Mouse (Mus musculus): ENCODE data around the gene Gm5767. TPM values are rescaled to one million over a fixed set of nuclear protein-coding genes. Genes with fewer than 3 reads are reported as not detected.

The Gm5767 gene
- polyA plus RNA-seq, 1 experiment from 2014 or later, result not detected

GRCm38 (mm10) chr16:8667261-8667660 is 13.3 kb upstream of the Gm5767 start:
- Histone ChIP-seq H3K36me3 (ENCODE audit: control insufficient read depth, insufficient read depth, low read length) (peaks cover 6% of the 10 kb centered on the region; the same call in 1 of the 2 replicates), H3K27me3 (replicated peaks; ENCODE audit: control insufficient read depth, insufficient read depth, low read length) (no peaks in the 10 kb centered on the region), H3K9me3 (ENCODE audit: control insufficient read depth, low read length) (no peaks in the 10 kb centered on the region), H3K4me3 (ENCODE audit: low read length) (no peak overlapping the region), H3K9ac (ENCODE audit: low read depth, low read length) (no peak overlapping the region), H3K27ac (ENCODE audit: low read depth, low read length) (no peak overlapping the region), H3K4me2 (ENCODE audit: low read length) (no peak overlapping the region), H3K4me1 (ENCODE audit: control insufficient read depth, insufficient read depth, low read depth, low read length) (peaks cover 43% of the 10 kb centered on the region)
- no peak for ATAC-seq
- 81% methylated on average over 7 of the region's 7 CpGs for WGBS

GRCm38 (mm10) chr16:8667814-8668213 is 12.8 kb upstream of the Gm5767 start:
- H3K9me3 ChIP-seq (ENCODE audit: control insufficient read depth, low read length), result no peaks in the 10 kb centered on the region
- 63% methylated on average over 4 of the region's 4 CpGs for whole genome bisulfite sequencing
- H3K4me1 ChIP-seq (ENCODE audit: control insufficient read depth, insufficient read depth, low read depth, low read length), result peaks cover 43% of the 10 kb centered on the region
- H3K9ac ChIP-seq (ENCODE audit: low read depth, low read length), result no peak overlapping the region
- H3K27ac ChIP-seq (ENCODE audit: low read depth, low read length), result no peak overlapping the region
- peaks cover under 1% of the 10 kb centered on the region; the same call in 1 of the 2 replicates for H3K36me3 ChIP-seq (ENCODE audit: control insufficient read depth, insufficient read depth, low read length)
- H3K4me3 ChIP-seq (ENCODE audit: low read length), result no peak overlapping the region
- H3K4me2 ChIP-seq (ENCODE audit: low read length), result no peak overlapping the region
- ATAC-seq, result no peak
- no peaks in the 10 kb centered on the region for H3K27me3 ChIP-seq (replicated peaks; ENCODE audit: control insufficient read depth, insufficient read depth, low read length)

- no peak overlapping the region for H3K27ac ChIP-seq (ENCODE audit: low read depth, low read length)
- H3K4me2 ChIP-seq (ENCODE audit: low read length), result no peak overlapping the region; the same call in 1 of the 2 replicates
- H3K27me3 ChIP-seq (replicated peaks; ENCODE audit: control insufficient read depth, insufficient read depth, low read length), result no peaks in the 10 kb centered on the region
- no peaks in the 10 kb centered on the region for H3K36me3 ChIP-seq (ENCODE audit: control insufficient read depth, insufficient read depth, low read length)
- H3K9ac ChIP-seq (ENCODE audit: low read depth, low read length), result peak overlapping the region; percentile 28; the same call in 1 of the 2 replicates
- no peaks in the 10 kb centered on the region for H3K9me3 ChIP-seq (ENCODE audit: control insufficient read depth, low read length)
- 35% methylated on average over 2 of the region's 2 CpGs for WGBS
- no peak overlapping the region for H3K4me3 ChIP-seq (ENCODE audit: low read length)
- no peak for ATAC-seq
- peaks cover 43% of the 10 kb centered on the region for H3K4me1 ChIP-seq (ENCODE audit: control insufficient read depth, insufficient read depth, low read depth, low read length)
Observed at GRCm38 (mm10) chr16:8668386-8668785, 12.2 kb upstream of the Gm5767 start.

- H3K4me2 ChIP-seq (ENCODE audit: low read length), result peak overlapping the region; percentile 63
- ATAC-seq, result no peak
- no peaks in the 10 kb centered on the region for H3K27me3 ChIP-seq (replicated peaks; ENCODE audit: control insufficient read depth, insufficient read depth, low read length)
- peak overlapping the region; percentile 62 for H3K27ac ChIP-seq (ENCODE audit: low read depth, low read length)
- H3K4me3 ChIP-seq (ENCODE audit: low read length), result peak overlapping the region; percentile 89
- WGBS, result 47% methylated on average over 5 of the region's 5 CpGs
- no peaks in the 10 kb centered on the region for H3K9me3 ChIP-seq (ENCODE audit: control insufficient read depth, low read length)
- peaks cover 40% of the 10 kb centered on the region for H3K4me1 ChIP-seq (ENCODE audit: control insufficient read depth, insufficient read depth, low read depth, low read length)
- H3K9ac ChIP-seq (ENCODE audit: low read depth, low read length), result peak overlapping the region; percentile 87
- no peaks in the 10 kb centered on the region for H3K36me3 ChIP-seq (ENCODE audit: control insufficient read depth, insufficient read depth, low read length)
Observed at GRCm38 (mm10) chr16:8669432-8669831, 11.1 kb upstream of the Gm5767 start.

GRCm38 (mm10) chr16:8670041-8671035 is 10.2 kb upstream of the Gm5767 start:
- Histone ChIP-seq H3K4me3 (ENCODE audit: low read length) (peak overlapping the region; percentile 89), H3K9ac (ENCODE audit: low read depth, low read length) (peak overlapping the region; percentile 87), H3K4me2 (ENCODE audit: low read length) (peak overlapping the region; percentile 63), H3K36me3 (ENCODE audit: control insufficient read depth, insufficient read depth, low read length) (no peaks in the 10 kb centered on the region), H3K27ac (ENCODE audit: low read depth, low read length) (peak overlapping the region; percentile 62), H3K27me3 (replicated peaks; ENCODE audit: control insufficient read depth, insufficient read depth, low read length) (no peaks in the 10 kb centered on the region), H3K4me1 (ENCODE audit: control insufficient read depth, insufficient read depth, low read depth, low read length) (peaks cover 40% of the 10 kb centered on the region), H3K9me3 (ENCODE audit: control insufficient read depth, low read length) (no peaks in the 10 kb centered on the region)
- 2% methylated on average over 13 of the region's 15 CpGs for WGBS
- ATAC-seq, result peak; percentile 47

- Histone ChIP-seq H3K27ac (ENCODE audit: low read depth, low read length) (peak within 1 kb of the TSS; percentile 69), H3K9ac (ENCODE audit: low read depth, low read length) (peak within 1 kb of the TSS; percentile 87), H3K4me2 (ENCODE audit: low read length) (peak within 1 kb of the TSS; percentile 63), H3K4me1 (ENCODE audit: control insufficient read depth, insufficient read depth, low read depth, low read length) (peaks cover 37% of the 10 kb centered on the region), H3K27me3 (replicated peaks; ENCODE audit: control insufficient read depth, insufficient read depth, low read length) (no peaks in the 10 kb centered on the region), H3K4me3 (ENCODE audit: low read length) (peak within 1 kb of the TSS; percentile 89), H3K36me3 (ENCODE audit: control insufficient read depth, insufficient read depth, low read length) (no peaks in the 10 kb centered on the region), H3K9me3 (ENCODE audit: control insufficient read depth, low read length) (no peaks in the 10 kb centered on the region)
- peak; percentile 91 for ATAC-seq
- under 1% methylated on average over 65 of the region's 67 CpGs for WGBS
Observed at GRCm38 (mm10) chr16:8671551-8672349, 8.8 kb upstream of the Gm5767 start, which contains the start of gene Carhsp1. TSS of gene Carhsp1 (minus strand) at chr16:8672155.

GRCm38 (mm10) chr16:8672350-8672687 is 8.3 kb upstream of the Gm5767 start:
- H3K4me1 ChIP-seq (ENCODE audit: control insufficient read depth, insufficient read depth, low read depth, low read length), result peaks cover 33% of the 10 kb centered on the region
- H3K36me3 ChIP-seq (ENCODE audit: control insufficient read depth, insufficient read depth, low read length), result no peaks in the 10 kb centered on the region
- H3K4me3 ChIP-seq (ENCODE audit: low read length), result peak overlapping the region; percentile 89
- no peaks in the 10 kb centered on the region for H3K27me3 ChIP-seq (replicated peaks; ENCODE audit: control insufficient read depth, insufficient read depth, low read length)
- H3K27ac ChIP-seq (ENCODE audit: low read depth, low read length), result peak overlapping the region; percentile 69
- H3K9ac ChIP-seq (ENCODE audit: low read depth, low read length), result peak overlapping the region; percentile 87
- no peak for ATAC-seq
- WGBS, result under 1% methylated on average over 17 of the region's 18 CpGs
- H3K4me2 ChIP-seq (ENCODE audit: low read length), result peak overlapping the region; percentile 63
- no peaks in the 10 kb centered on the region for H3K9me3 ChIP-seq (ENCODE audit: control insufficient read depth, low read length)

- Histone ChIP-seq H3K4me2 (ENCODE audit: low read length) (peak overlapping the region; percentile 63), H3K4me1 (ENCODE audit: control insufficient read depth, insufficient read depth, low read depth, low read length) (peaks cover 28% of the 10 kb centered on the region), H3K9me3 (ENCODE audit: control insufficient read depth, low read length) (no peaks in the 10 kb centered on the region), H3K27ac (ENCODE audit: low read depth, low read length) (no peak overlapping the region), H3K27me3 (replicated peaks; ENCODE audit: control insufficient read depth, insufficient read depth, low read length) (no peaks in the 10 kb centered on the region), H3K4me3 (ENCODE audit: low read length) (peak overlapping the region; percentile 89; the same call in 1 of the 2 replicates), H3K9ac (ENCODE audit: low read depth, low read length) (no peak overlapping the region), H3K36me3 (ENCODE audit: control insufficient read depth, insufficient read depth, low read length) (no peaks in the 10 kb centered on the region)
- no peak for ATAC-seq
Observed at GRCm38 (mm10) chr16:8672811-8673210, 7.8 kb upstream of the Gm5767 start.

GRCm38 (mm10) chr16:8673343-8673742 is 7.2 kb upstream of the Gm5767 start:
- 67% methylated on average over 6 of the region's 6 CpGs for WGBS
- H3K4me2 ChIP-seq (ENCODE audit: low read length), result no peak overlapping the region
- ATAC-seq, result no peak
- no peaks in the 10 kb centered on the region for H3K36me3 ChIP-seq (ENCODE audit: control insufficient read depth, insufficient read depth, low read length)
- H3K4me1 ChIP-seq (ENCODE audit: control insufficient read depth, insufficient read depth, low read depth, low read length), result peaks cover 23% of the 10 kb centered on the region
- no peak overlapping the region for H3K27ac ChIP-seq (ENCODE audit: low read depth, low read length)
- no peak overlapping the region for H3K4me3 ChIP-seq (ENCODE audit: low read length)
- H3K9ac ChIP-seq (ENCODE audit: low read depth, low read length), result no peak overlapping the region
- no peaks in the 10 kb centered on the region for H3K27me3 ChIP-seq (replicated peaks; ENCODE audit: control insufficient read depth, insufficient read depth, low read length)
- H3K9me3 ChIP-seq (ENCODE audit: control insufficient read depth, low read length), result no peaks in the 10 kb centered on the region

Measured in hindbrain, embryonic 16.5 days (tissue).